Mouse (Mus musculus): ENCODE measurements around the gene Tspan33.

The Tspan33 gene

GRCm38 (mm10) chr6:29699085-29699745 lies 5.2 kb downstream of the Tspan33 start:
- DNase-seq: no peak

- no peak for DNase-seq
Observed at GRCm38 (mm10) chr6:29701051-29701450, 7.0 kb downstream of the Tspan33 start.

GRCm38 (mm10) chr6:29702126-29702525 lies 8.1 kb downstream of the Tspan33 start:
- no peak for DNase-seq

- DNase-seq: no peak
Observed at GRCm38 (mm10) chr6:29704143-29704542, 10.1 kb downstream of the Tspan33 start.

GRCm38 (mm10) chr6:29707902-29708301 lies 13.9 kb downstream of the Tspan33 start:
- DNase-seq: no peak

GRCm38 (mm10) chr6:29711318-29711717 lies 17.3 kb downstream of the Tspan33 start:
- no peak for DNase-seq

GRCm38 (mm10) chr6:29712011-29712584 lies 18.1 kb downstream of the Tspan33 start:
- no peak for DNase-seq

- peak; percentile 37 for DNase-seq
Observed at GRCm38 (mm10) chr6:29716624-29717365, 22.8 kb downstream of the Tspan33 start.

- no peak for DNase-seq
Observed at GRCm38 (mm10) chr6:29717541-29717940, 23.5 kb downstream of the Tspan33 start.

GRCm38 (mm10) chr6:29717952-29718521 lies 24.0 kb downstream of the Tspan33 start:
- no peak for DNase-seq

GRCm38 (mm10) chr6:29718894-29719329 lies 24.9 kb downstream of the Tspan33 start:
- DNase-seq: peak; percentile 66

- no peak for DNase-seq
Observed at GRCm38 (mm10) chr6:29721890-29722289, 27.9 kb downstream of the Tspan33 start.

GRCm38 (mm10) chr6:29726576-29727200 lies 32.7 kb downstream of the Tspan33 start:
- DNase-seq: no peak

- no peak for DNase-seq
Observed at GRCm38 (mm10) chr6:29728035-29728434, 34.0 kb downstream of the Tspan33 start.

GRCm38 (mm10) chr6:29729491-29729890 lies 35.5 kb downstream of the Tspan33 start:
- no peak for DNase-seq

- DNase-seq: peak; percentile 83
Observed at GRCm38 (mm10) chr6:29735336-29735688, 41.3 kb downstream of the Tspan33 start, which contains the start of gene Smo. Gene Smo, plus strand, starts transcription at chr6:29735503.

- DNase-seq: peak; percentile 54
Observed at GRCm38 (mm10) chr6:29735689-29736451, 41.8 kb downstream of the Tspan33 start.

- peak; percentile 32 for DNase-seq
Observed at GRCm38 (mm10) chr6:29736610-29737458, 42.8 kb downstream of the Tspan33 start.

GRCm38 (mm10) chr6:29751466-29752152 lies 57.6 kb downstream of the Tspan33 start:
- DNase-seq: no peak

- no peak for DNase-seq
Observed at GRCm38 (mm10) chr6:29753336-29753735, 59.3 kb downstream of the Tspan33 start.

GRCm38 (mm10) chr6:29756001-29756400 lies 62.0 kb downstream of the Tspan33 start:
- no peak for DNase-seq
